Mouse (Mus musculus) heart, embryonic 14.5 days (tissue): Measurements from ENCODE around the gene Commd1. TPM values are rescaled to one million over a fixed set of nuclear protein-coding genes. Genes with fewer than 3 reads are reported as not detected.

Experiments
- ATAC-seq: fragments of 200-750 bp; cut with Nextera tagmentation; 2 replicates; pipeline ENCODE4 v1.8.0; 2017; ENCODE audit warnings: low read depth, moderate TSS enrichment; ENCODE audit not compliant: insufficient number of reproducible peaks, insufficient read depth, low FRiP score
- H3K27ac ChIP-seq, 2 experiments: fragments of 200-500 bp in 1 of 2; fragments of 300-500 bp in 1 of 2; sonication (generic) in 1 of 2; replicated peaks in 1 of 2; 2 replicates each; pipeline ENCODE4 v1.5.1; 2012 to 2014; ENCODE audit warnings: low read depth in 2 of 2, low read length in 2 of 2, control low read depth in 1 of 2, mild to moderate bottlenecking in 1 of 2, mixed read lengths in 1 of 2; ENCODE audit not compliant: control insufficient read depth in 1 of 2, insufficient read depth in 1 of 2
- H3K27me3 ChIP-seq: fragments of 300-500 bp; sonication (generic); 2 replicates; pipeline ENCODE4 v1.6.1; 2014; ENCODE audit warnings: mild to moderate bottlenecking, low read length, control low read depth; ENCODE audit not compliant: control insufficient read depth, insufficient read depth
- H3K36me3 ChIP-seq: fragments of 300-500 bp; sonication (generic); 2 replicates; pipeline ENCODE4 v1.6.1; 2014; ENCODE audit warnings: mild to moderate bottlenecking, control low read depth, low read length, mixed read lengths; ENCODE audit not compliant: control insufficient read depth, insufficient read depth
- H3K4me1 ChIP-seq, 2 experiments: fragments of 200-500 bp in 1 of 2; fragments of 300-500 bp in 1 of 2; sonication (generic) in 1 of 2; 2 replicates each; pipeline ENCODE4 v1.6.1; 2012 to 2014; ENCODE audit warnings: low read length in 2 of 2, control low read depth in 1 of 2, mixed read lengths in 1 of 2; ENCODE audit not compliant: control insufficient read depth in 2 of 2, insufficient read depth in 2 of 2
- H3K4me2 ChIP-seq: fragments of 300-500 bp; sonication (generic); 2 replicates; pipeline ENCODE4 v1.6.1; 2014; ENCODE audit warnings: mild to moderate bottlenecking, low read length
- H3K4me3 ChIP-seq, 2 experiments: fragments of 200-500 bp in 1 of 2; fragments of 300-500 bp in 1 of 2; sonication (generic) in 1 of 2; 2 replicates each; pipeline ENCODE4 v1.5.1; 2012 to 2014; ENCODE audit warnings: low read length in 2 of 2, mild to moderate bottlenecking in 2 of 2, control low read depth in 1 of 2, low read depth in 1 of 2, moderate library complexity in 1 of 2; ENCODE audit not compliant: control insufficient read depth in 1 of 2, insufficient read depth in 1 of 2
- H3K9ac ChIP-seq: fragments of 300-500 bp; sonication (generic); 2 replicates; pipeline ENCODE4 v1.6.1; 2014; ENCODE audit warnings: mild to moderate bottlenecking, low read length
- H3K9me3 ChIP-seq: fragments of 300-500 bp; sonication (generic); 2 replicates; pipeline ENCODE4 v1.6.1; 2016; ENCODE audit warnings: low read length, control low read depth; ENCODE audit not compliant: control insufficient read depth
- WGBS: fragments of 180-500 bp; shearing (Covaris S2); extraction: QIAGEN DNeasy Blood & Tissue Kit; methylation state at CpG from one replicate; pipeline ENCODE4 v1.1.7; 2014; 5-methylcytosine and 5-hydroxymethylcytosine counted together
- polyA plus RNA-seq: library from polyadenylated mRNA; unstranded; fragments of >200 nt; fragmentation: Nextera tagmentation; extraction: Ambion mirVana; gene quantifications from 2 replicates; pipeline ENCODE4 v1.2.1, GENCODE M21; 2014

Gene Commd1
- polyA plus RNA-seq, 1 experiment from 2014 or later, result 392 TPM

DNA sequence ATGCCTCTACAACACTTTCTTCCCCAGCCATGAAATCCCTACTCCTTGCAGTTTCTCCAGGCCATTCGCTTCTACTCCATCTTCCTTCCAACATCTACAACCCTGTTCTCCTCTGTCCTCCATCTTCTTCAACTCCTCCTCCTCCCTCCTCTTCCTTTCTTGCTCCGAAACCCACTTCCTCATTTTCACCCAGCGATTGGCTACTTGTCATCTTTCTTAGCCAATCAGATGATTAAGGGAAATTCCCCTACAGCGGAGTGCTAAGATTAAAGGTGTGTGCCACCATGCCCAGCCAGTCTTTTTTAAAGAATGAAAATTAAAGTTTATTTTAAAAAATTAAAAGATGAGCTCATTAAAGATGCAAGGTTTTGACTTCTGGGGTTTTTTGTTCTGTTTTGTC, 35.8 kb upstream of the Commd1 start:
- Histone ChIP-seq H3K4me2 (no peak overlapping the region), H3K36me3 (no peaks in the 10 kb centered on the region), H3K27ac (no peak overlapping the region), H3K4me1 (no peaks in the 10 kb centered on the region), H3K9ac (no peak overlapping the region), H3K27me3 (no peaks in the 10 kb centered on the region), H3K9me3 (0 out of 2 replicates have a peak, but pooled peaks cover 5% of the 10 kb centered on the region), H3K4me3 (no peak overlapping the region)
- ATAC-seq, result no peak
- WGBS, result 88% methylated on average over 4 of the region's 4 CpGs

DNA sequence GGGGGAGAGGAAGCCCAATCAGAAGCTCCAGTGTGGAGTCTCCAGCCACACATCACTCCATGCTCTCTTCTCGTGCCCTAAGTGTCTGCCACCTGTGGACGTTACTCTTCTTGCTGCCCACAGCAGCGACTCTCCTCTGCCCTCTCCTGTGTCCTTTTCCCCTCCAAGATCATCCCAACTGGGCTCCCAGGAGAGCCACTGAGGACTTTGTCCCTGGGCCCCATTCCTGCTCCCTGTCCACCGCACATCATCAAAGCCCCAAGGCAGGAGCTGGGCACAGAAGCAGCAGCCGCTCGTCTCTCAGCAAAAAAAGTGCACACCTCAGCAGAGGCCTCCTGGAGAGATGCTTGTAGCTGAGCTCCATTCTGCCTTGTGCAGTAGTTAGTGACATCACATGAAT, 32.8 kb upstream of the Commd1 start:
- ATAC-seq, result no peak
- H3K9me3 ChIP-seq, result 0 out of 2 replicates have a peak, but pooled peaks cover 5% of the 10 kb centered on the region
- no peak overlapping the region for H3K27ac ChIP-seq
- H3K27me3 ChIP-seq, result no peaks in the 10 kb centered on the region
- H3K4me1 ChIP-seq, result no peaks in the 10 kb centered on the region
- 65% methylated on average over 6 of the region's 6 CpGs for WGBS
- H3K36me3 ChIP-seq, result no peaks in the 10 kb centered on the region
- H3K4me2 ChIP-seq, result no peak overlapping the region
- H3K9ac ChIP-seq, result no peak overlapping the region
- H3K4me3 ChIP-seq, result no peak overlapping the region

DNA sequence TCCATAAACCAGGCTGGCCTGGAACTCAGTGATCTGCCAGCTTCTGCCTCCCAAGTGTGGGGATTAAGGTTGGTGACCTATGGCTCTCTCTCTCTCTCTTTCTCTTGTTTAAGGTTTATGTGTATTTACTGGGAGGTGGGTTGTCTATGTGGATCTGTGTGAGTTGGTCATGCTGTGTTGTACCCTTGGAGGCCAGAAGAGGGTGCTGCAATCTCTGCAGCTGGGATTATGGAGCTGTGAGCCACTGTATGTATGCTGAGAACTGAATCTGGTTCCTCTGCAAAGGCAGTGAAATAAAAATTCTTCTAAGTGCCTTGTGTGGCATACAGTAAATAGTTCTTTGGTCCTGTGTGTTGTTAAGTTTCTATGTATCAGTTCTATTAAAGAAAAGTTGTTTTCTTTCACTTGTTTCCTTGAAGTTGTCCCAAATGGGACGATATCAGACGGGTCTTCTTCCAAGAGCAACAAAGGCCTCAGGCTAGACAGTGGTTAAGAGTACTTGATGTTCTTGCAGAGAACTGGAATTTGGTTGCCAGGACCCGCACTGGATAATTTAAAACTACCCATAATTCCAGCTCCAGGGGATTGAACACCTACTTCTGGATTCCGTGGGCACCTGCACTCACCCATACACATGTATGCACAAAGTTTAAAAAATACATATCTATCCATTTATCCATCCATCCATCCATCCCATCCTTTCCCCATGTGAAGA, 31.6 kb upstream of the Commd1 start:
- no peak for ATAC-seq
- Histone ChIP-seq H3K9ac (no peak overlapping the region), H3K4me1 (no peaks in the 10 kb centered on the region), H3K27ac (no peak overlapping the region), H3K4me3 (no peak overlapping the region), H3K9me3 (0 out of 2 replicates have a peak, but pooled peaks cover 5% of the 10 kb centered on the region), H3K27me3 (no peaks in the 10 kb centered on the region), H3K4me2 (no peak overlapping the region), H3K36me3 (no peaks in the 10 kb centered on the region)
- WGBS, result 89% methylated on average over 4 of the region's 4 CpGs

DNA sequence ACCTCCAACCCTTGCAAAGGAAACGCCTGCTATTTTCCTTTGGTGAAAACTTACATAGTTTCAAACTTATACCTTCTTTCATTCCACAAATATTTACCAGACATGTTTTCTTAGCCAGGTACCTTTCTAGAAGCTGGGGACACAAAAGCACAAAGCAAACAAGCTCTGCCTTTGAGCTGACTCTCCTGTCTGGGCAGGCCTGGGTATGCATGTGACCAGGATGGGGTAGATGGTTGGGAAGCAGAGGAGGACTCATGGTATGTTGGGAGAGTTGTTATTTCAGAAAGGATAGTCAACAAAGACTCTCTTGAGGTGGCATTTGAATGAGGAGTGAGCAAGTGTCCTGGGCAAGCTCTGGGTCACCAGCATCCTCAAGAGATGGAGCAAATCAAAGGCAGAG, 30.9 kb upstream of the Commd1 start:
- no peak overlapping the region for H3K4me3 ChIP-seq
- no peak overlapping the region for H3K27ac ChIP-seq
- 75% methylated on average over 1 of the region's 1 CpGs for WGBS
- H3K4me1 ChIP-seq, result no peaks in the 10 kb centered on the region
- ATAC-seq, result no peak
- no peaks in the 10 kb centered on the region for H3K27me3 ChIP-seq
- H3K36me3 ChIP-seq, result no peaks in the 10 kb centered on the region
- no peak overlapping the region for H3K4me2 ChIP-seq
- no peak overlapping the region for H3K9ac ChIP-seq
- H3K9me3 ChIP-seq, result 0 out of 2 replicates have a peak, but pooled peaks cover under 1% of the 10 kb centered on the region

DNA sequence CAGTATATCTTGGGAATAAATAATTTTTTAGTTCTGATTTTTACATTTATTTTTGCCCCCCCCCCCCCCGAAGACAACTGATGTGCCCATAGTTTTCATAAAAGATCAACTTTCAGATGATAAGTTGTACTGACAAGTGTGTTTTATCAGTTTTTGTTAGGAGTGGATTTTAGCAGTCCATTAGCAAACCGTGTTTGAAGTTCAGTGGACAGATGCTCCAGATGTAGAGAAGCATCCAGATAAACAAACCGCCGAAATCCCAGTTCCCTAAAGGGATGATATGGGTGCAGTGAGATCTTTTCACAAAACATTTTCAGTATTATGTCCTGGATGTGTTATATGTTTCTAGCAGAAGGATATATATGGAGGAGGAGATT, 26.6 kb upstream of the Commd1 start:
- Histone ChIP-seq H3K9me3 (no peaks in the 10 kb centered on the region), H3K4me1 (0 out of 4 replicates have a peak, but pooled peaks cover 0 to 4% of the 10 kb centered on the region in 2 experiments), H3K9ac (peak overlapping the region; percentile 80), H3K36me3 (peaks cover 23% of the 10 kb centered on the region), H3K4me3 (peak overlapping the region; percentile 63 to 93; a peak in 3 of 4 replicates), H3K27ac (no peak overlapping the region), H3K27me3 (no peaks in the 10 kb centered on the region), H3K4me2 (peak overlapping the region; percentile 88)
- WGBS, result 27% methylated on average over 4 of the region's 4 CpGs
- ATAC-seq, result no peak

DNA sequence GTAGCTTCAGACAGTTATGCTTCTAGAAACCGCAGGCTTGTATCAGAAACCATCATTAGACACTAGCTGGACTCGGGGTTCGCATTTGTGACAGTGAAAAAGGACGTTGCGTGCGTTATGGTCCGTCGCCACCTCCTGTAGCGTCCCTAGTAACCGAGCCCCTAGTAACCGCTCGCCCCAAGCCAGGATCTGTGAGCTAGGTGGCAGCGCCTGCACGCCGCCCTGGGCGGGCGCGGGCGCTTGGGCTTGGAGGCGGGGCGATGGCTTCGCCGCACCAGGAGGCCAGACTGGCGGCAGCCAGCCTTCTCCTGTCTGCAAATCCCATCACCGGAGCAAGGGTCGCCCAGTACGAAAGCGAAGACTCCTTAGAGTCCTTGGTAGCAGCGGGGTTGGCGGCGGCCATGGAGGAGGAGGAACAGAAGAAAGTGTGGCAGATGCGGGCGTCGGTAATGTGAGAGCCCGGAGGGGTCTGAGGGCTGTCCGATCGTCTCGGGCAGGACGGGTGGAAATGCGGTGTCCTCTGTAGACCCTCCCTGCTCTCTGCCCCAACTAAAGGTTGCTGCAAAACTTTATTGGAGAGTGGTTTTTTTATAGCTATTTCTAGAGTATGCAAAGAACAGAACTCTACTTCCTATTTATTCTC, 26.1 kb upstream of the Commd1 start:
- Histone ChIP-seq H3K4me2 (peak overlapping the region; percentile 88), H3K36me3 (peaks cover 28% of the 10 kb centered on the region), H3K4me3 (peak overlapping the region; percentile 63 to 93), H3K4me1 (0 out of 4 replicates have a peak, but pooled peaks cover 0 to 4% of the 10 kb centered on the region in 2 experiments), H3K27me3 (no peaks in the 10 kb centered on the region), H3K9ac (peak overlapping the region; percentile 80), H3K9me3 (no peaks in the 10 kb centered on the region), H3K27ac (peak overlapping the region; percentile 89 to 90)
- under 1% methylated on average over 40 of the region's 40 CpGs for WGBS
- peak; percentile 92 for ATAC-seq

DNA sequence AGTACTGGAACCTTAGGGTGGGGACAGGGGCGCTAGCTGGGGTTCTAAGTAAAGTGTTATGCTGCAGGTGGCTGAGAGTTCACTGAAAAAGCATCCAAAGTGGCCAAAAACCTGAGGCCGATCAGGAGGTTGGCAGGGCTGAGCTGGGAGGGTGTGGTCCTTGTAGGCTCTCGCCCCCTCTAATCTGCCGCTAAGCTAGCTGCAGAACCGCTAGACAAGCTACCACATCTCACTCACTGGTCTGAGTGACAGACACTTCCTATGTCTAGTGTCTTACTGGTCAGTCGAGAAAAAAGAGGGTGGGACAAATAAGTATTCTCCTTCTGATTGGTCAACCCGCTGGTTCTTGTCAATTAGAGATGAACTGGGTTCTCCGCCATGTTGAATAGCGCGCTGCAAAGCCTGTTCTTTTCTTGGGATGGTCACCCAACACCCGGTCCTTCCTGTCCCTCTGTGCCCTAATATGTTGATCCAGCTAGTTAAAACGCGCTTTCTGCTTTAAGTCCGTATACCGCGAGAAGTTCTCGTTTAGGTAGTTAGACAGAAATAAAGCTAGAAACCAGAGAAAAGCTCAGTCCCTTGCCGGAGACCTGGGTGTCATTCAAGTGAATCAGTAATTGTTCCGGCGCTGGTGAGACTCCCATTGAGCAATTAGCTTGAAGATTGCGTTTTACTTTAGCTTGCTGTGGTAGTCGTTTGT, 25.4 kb upstream of the Commd1 start, which contains the start of gene Fam161a:
Gene Fam161a (plus strand): TSS at position 51 of the 700 bp plus-strand sequence.
- Histone ChIP-seq H3K27ac (peak within 1 kb of the TSS; percentile 89 to 90), H3K4me3 (peak within 1 kb of the TSS; percentile 63 to 93), H3K27me3 (no peaks in the 10 kb centered on the region), H3K9ac (peak within 1 kb of the TSS; percentile 80), H3K4me1 (0 out of 4 replicates have a peak, but pooled peaks cover 0 to 4% of the 10 kb centered on the region in 2 experiments), H3K4me2 (peak within 1 kb of the TSS; percentile 88), H3K36me3 (peaks cover 35% of the 10 kb centered on the region), H3K9me3 (no peaks in the 10 kb centered on the region)
- peak; percentile 92 for ATAC-seq
- WGBS, result under 1% methylated on average over 22 of the region's 22 CpGs
